Mouse (Mus musculus) embryo, embryonic 10.5 days (tissue): ENCODE measurements around the gene Mrpl30.

Source experiments
- DNase-seq: peaks from one replicate; pipeline ENCODE4 v3.0.0-alpha.2; 2015; ENCODE audit warnings: low spot score

Mrpl30 gene

DNA sequence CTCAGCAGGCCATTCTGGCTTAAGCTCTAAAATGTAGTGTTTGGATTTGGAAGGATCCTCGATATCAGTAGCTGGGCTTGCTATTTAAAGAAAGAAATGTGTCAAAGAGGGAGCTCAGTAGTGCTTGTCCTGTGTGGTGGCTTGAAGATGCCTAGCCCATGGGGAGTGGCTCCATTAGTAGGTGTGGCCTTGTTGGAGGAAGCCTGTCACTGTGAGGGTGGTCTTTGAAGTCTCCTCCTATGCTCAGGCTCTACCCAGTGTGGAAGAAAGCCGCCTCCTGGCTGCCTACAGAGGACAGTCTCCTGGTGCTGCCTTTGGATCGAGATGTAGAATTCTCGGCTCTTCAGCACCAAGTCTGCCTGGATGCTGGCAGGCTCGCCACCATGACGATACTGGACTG lies 10.0 kb downstream of the Mrpl30 start:
- no peak for DNase-seq

DNA sequence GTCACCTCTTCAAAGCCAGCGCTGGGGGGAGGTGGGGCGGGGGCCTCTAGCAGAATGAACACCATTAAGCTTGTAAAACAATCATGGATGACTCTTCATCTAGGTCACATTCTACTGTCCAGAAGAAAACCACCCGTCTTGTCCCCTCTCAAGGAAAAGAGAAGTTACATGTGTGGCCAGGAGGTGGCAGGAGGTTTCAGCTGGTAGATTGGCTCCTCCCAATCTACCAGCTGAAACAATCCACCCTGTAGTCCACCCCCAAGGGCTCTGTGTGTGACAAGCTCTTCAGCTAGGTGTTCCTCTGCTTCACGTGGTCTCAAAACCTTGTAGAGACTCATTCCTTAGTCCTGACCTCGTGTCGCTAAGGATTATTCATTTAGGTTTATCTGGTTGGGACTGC lies 12.9 kb downstream of the Mrpl30 start:
- peak; percentile 44 for DNase-seq

- no peak for DNase-seq
These were observed 22.5 kb downstream of the Mrpl30 start for GRCm38 (mm10) chr1:37912751-37913150.

DNA sequence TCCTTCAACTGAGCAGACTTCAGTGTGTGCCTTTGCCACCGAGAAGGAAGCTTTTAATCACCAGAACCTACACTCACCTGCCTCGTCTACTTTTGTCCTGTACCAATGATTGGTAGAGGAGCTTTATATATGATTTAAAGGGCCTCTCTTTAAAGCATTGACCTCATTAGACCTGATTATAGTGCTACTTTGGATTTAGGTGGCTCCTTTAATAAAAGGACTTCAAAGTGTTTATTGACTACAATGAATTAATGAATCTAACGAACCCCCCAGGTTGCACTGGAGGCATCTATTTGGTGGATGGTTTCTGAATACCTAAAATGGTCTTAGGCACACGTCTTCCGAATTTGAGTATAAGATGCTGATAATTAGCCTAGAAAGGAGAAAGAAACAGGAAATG lies 26.1 kb downstream of the Mrpl30 start, which contains the start of gene Lyg2:
Gene Lyg2 (minus strand): TSS at position 101 of the 400 bp plus-strand sequence.
- DNase-seq = no peak

GRCm38 (mm10) chr1:37917666-37918065 lies 27.4 kb downstream of the Mrpl30 start:
- DNase-seq = no peak

GRCm38 (mm10) chr1:37918096-37918495 lies 27.8 kb downstream of the Mrpl30 start:
- DNase-seq = no peak

DNA sequence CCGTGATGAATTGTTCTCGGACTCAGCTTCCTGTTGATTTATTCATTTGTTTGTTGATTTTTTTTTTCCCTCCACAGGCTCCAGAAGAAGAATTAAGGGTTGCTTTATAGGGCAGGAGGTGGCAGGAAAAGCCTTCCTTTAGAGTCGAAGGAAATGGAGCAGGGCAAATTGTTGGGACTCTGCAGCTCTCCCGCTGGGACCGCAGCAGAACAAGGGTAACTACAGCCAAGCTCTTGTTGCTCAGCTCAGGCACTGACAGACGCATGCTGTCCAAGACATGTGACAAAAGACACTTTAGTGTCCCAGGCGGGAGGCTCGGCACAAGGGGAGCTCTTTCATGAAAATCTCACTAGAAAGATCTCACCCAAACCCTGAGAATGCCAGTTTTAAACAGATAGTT lies 32.3 kb downstream of the Mrpl30 start:
- no peak for DNase-seq

- DNase-seq = no peak
These were observed 35.7 kb downstream of the Mrpl30 start for GRCm38 (mm10) chr1:37925971-37926370.

- no peak for DNase-seq
These were observed 41.5 kb downstream of the Mrpl30 start for GRCm38 (mm10) chr1:37931806-37932205.
